10 mouse cellular contexts compared by ENCODE assay signal in genomic region chr4:45815542-45815941, GRCm38 (mm10). TPM values are rescaled to one million over a fixed set of nuclear protein-coding genes. Genes with fewer than 3 reads are reported as not detected.
A peak's percentile ranks its signal among the peaks of the same experiment; 100 is the strongest.
DNase-seq lines count a peak whose midpoint lies in the region; ATAC-seq and TF ChIP-seq lines count a peak whose summit lies in the region.
"Had no signal": no experiment of that assay in that cellular context is flagged by ENCODE, and none has a peak within 500 bp of the region (broad histone marks: within the 10 kb centered on the region; RNA-seq: fewer than 3 reads in every experiment).

No protein-coding gene starts in this region.

- no peaks in the 10 kb centered on the region for H3K27me3 ChIP-seq in heart, adult 2 months (ENCODE audit: control insufficient read depth, insufficient read depth, low read length)
- H3K27me3 ChIP-seq in heart, embryonic 11.5 days (ENCODE audit: control insufficient read depth, insufficient read depth, low read length): peaks cover 4% of the 10 kb centered on the region
- H3K27me3 ChIP-seq in thymus, adult 2 months (ENCODE audit: control insufficient read depth, insufficient read depth, low read length): no peaks in the 10 kb centered on the region
- H3K27me3 ChIP-seq in liver, postnatal 0 days (ENCODE audit: insufficient read depth, low read length): no peaks in the 10 kb centered on the region
- no peaks in the 10 kb centered on the region for H3K27me3 ChIP-seq in small intestine, adult 2 months (ENCODE audit: control insufficient read depth, insufficient read depth, low read length)
- H3K27me3 ChIP-seq: hindbrain, embryonic 15.5 days; neural tube, embryonic 13.5 days had no signal

- H3K4me1 ChIP-seq in heart, adult 2 months (ENCODE audit: control insufficient read depth, insufficient read depth, low read length): peaks cover 5% of the 10 kb centered on the region
- H3K4me1 ChIP-seq in heart, embryonic 11.5 days (ENCODE audit: control insufficient read depth, insufficient read depth, low read length): peaks cover 17% of the 10 kb centered on the region
- H3K4me1 ChIP-seq in thymus, adult 2 months (replicated peaks; ENCODE audit: control insufficient read depth, insufficient read depth, low read length): peaks cover 8% of the 10 kb centered on the region; the same call in 1 of the 2 replicates
- H3K4me1 ChIP-seq in liver, postnatal 0 days (ENCODE audit: insufficient read depth): peaks cover 3% of the 10 kb centered on the region; the same call in 1 of the 2 replicates
- H3K4me1 ChIP-seq in small intestine, adult 2 months (ENCODE audit: control insufficient read depth, insufficient read depth, insufficient read length, low read length): peaks cover 3% of the 10 kb centered on the region; the same call in 1 of the 2 replicates

- H3K27ac ChIP-seq in heart, adult 2 months: no peak overlapping the region
- H3K27ac ChIP-seq in heart, embryonic 11.5 days (ENCODE audit: low read depth, low read length): no peak overlapping the region
- H3K27ac ChIP-seq in thymus, adult 2 months (ENCODE audit: control insufficient read depth, insufficient read depth, low read length): no peak overlapping the region; the same call in 1 of the 2 replicates
- H3K27ac ChIP-seq in liver, postnatal 0 days (ENCODE audit: low read depth): no peak overlapping the region
- H3K27ac ChIP-seq in small intestine, adult 2 months (ENCODE audit: insufficient read depth, low read depth, low read length): no peak overlapping the region
- H3K27ac ChIP-seq: hindbrain, embryonic 15.5 days; neural tube, embryonic 13.5 days had no signal

- no peak for TF ChIP-seq POLR2A in heart, adult 2 months (IDR thresholded peaks at IDR 0.05; ENCODE audit: insufficient read depth, low read depth, low read length)
- TF ChIP-seq POLR2A in thymus, adult 2 months (IDR thresholded peaks at IDR 0.05; ENCODE audit: control insufficient read depth, extremely low read depth, insufficient read depth, low read length, poor library complexity): no peak
- no peak for TF ChIP-seq POLR2A in small intestine, adult 2 months (IDR thresholded peaks at IDR 0.05; ENCODE audit: low read depth, low read length)

- no peak for TF ChIP-seq EP300 in heart, adult 2 months (IDR thresholded peaks at IDR 0.05; ENCODE audit: insufficient read depth, low read depth, low read length)
- TF ChIP-seq EP300 in liver, postnatal 0 days (IDR thresholded peaks at IDR 0.05; ENCODE audit: low read depth): no peak

- intact Hi-C loops in heart, adult 2 months (cut with DNase I): no loop called here
- intact Hi-C loops in heart, postnatal 14 days (cut with DNase I): loop anchor here (5.0 kb wide), 1 partner anchor 398 kb away; no protein-coding TSS in a partner anchor

- H3K9me3 ChIP-seq in heart, embryonic 11.5 days (replicated peaks; ENCODE audit: control insufficient read depth, low read length): no peaks in the 10 kb centered on the region
- H3K9me3 ChIP-seq in liver, postnatal 0 days (ENCODE audit: low read length): no peaks in the 10 kb centered on the region
- H3K9me3 ChIP-seq: hindbrain, embryonic 15.5 days; neural tube, embryonic 13.5 days had no signal

- ATAC-seq in heart, embryonic 11.5 days (replicated peaks; ENCODE audit: insufficient number of reproducible peaks, low FRiP score, low TSS enrichment): no peak
- ATAC-seq in liver, postnatal 0 days: no peak

- WGBS in heart, adult 2 months: 46% methylated on average over 7 of the region's 7 CpGs
- WGBS in heart, embryonic 11.5 days (ENCODE audit: insufficient replicate concordance): 39% methylated on average over 7 of the region's 7 CpGs
- WGBS in thymus, adult 2 months: 64% methylated on average over 7 of the region's 7 CpGs
- 45% methylated on average over 7 of the region's 7 CpGs for WGBS in liver, postnatal 0 days (ENCODE audit: insufficient replicate concordance)
- 53% methylated on average over 7 of the region's 7 CpGs for WGBS in small intestine, adult 2 months

- TF ChIP-seq CTCF in heart, adult 2 months (IDR thresholded peaks at IDR 0.05): peak; percentile 66
- no peak for TF ChIP-seq CTCF in thymus, adult 2 months (IDR thresholded peaks at IDR 0.05; ENCODE audit: borderline replicate concordance, control insufficient read depth, extremely low read depth, insufficient read depth, low read length, poor library complexity)
- peak; percentile 63 for TF ChIP-seq CTCF in liver, postnatal 0 days (IDR thresholded peaks at IDR 0.05; ENCODE audit: low read depth)
- peak; percentile 66; the same call in 1 of the 2 replicates for TF ChIP-seq CTCF in small intestine, adult 2 months (IDR thresholded peaks at IDR 0.05; ENCODE audit: extremely low read depth, insufficient read length, insufficient replicate concordance, low read depth, low read length)

- H3K4me2 ChIP-seq in heart, embryonic 11.5 days: no peak overlapping the region
- no peak overlapping the region for H3K4me2 ChIP-seq in liver, postnatal 0 days (ENCODE audit: low read depth, low read length)
- H3K4me2 ChIP-seq: hindbrain, embryonic 15.5 days; neural tube, embryonic 13.5 days had no signal

- no peaks in the 10 kb centered on the region for H3K36me3 ChIP-seq in heart, adult 2 months (ENCODE audit: control insufficient read depth, insufficient read depth, low read length)
- no peaks in the 10 kb centered on the region for H3K36me3 ChIP-seq in heart, embryonic 11.5 days (ENCODE audit: control insufficient read depth, insufficient read depth, low read length)
- H3K36me3 ChIP-seq in thymus, adult 2 months (ENCODE audit: control insufficient read depth, insufficient read depth, low read length): no peaks in the 10 kb centered on the region
- H3K36me3 ChIP-seq in liver, postnatal 0 days (replicated peaks; ENCODE audit: insufficient read depth, low read length): no peaks in the 10 kb centered on the region
- no peaks in the 10 kb centered on the region for H3K36me3 ChIP-seq in small intestine, adult 2 months (ENCODE audit: control insufficient read depth, insufficient read depth, low read length)
- H3K36me3 ChIP-seq: hindbrain, embryonic 15.5 days had no signal

- H3K79me2 ChIP-seq in heart, adult 2 months (replicated peaks; ENCODE audit: control insufficient read depth, insufficient read depth, low read length): no peaks in the 10 kb centered on the region

- no peak overlapping the region for H3K9ac ChIP-seq in heart, adult 2 months (ENCODE audit: low read depth, low read length)
- H3K9ac ChIP-seq in heart, embryonic 11.5 days (ENCODE audit: low read depth, low read length): no peak overlapping the region
- no peak overlapping the region for H3K9ac ChIP-seq in liver, postnatal 0 days (replicated peaks)
- H3K9ac ChIP-seq: hindbrain, embryonic 15.5 days; neural tube, embryonic 13.5 days had no signal

- no peak overlapping the region for H3K4me3 ChIP-seq in heart, adult 2 months
- H3K4me3 ChIP-seq in heart, embryonic 11.5 days (ENCODE audit: low read depth, low read length): no peak overlapping the region
- H3K4me3 ChIP-seq in thymus, adult 2 months (ENCODE audit: control insufficient read depth, insufficient read depth, low read length): no peak overlapping the region
- no peak overlapping the region for H3K4me3 ChIP-seq in liver, postnatal 0 days (ENCODE audit: low read depth, low read length)
- no peak overlapping the region for H3K4me3 ChIP-seq in small intestine, adult 2 months (ENCODE audit: low read depth, low read length)
- H3K4me3 ChIP-seq: hindbrain, embryonic 15.5 days; neural tube, embryonic 13.5 days had no signal

- peak in 1 of 2 experiments; percentile 35 for DNase-seq in heart, adult 2 months
- peak; percentile 36 for DNase-seq in thymus, adult 2 months
- DNase-seq in thymus, adult 18-20 months: no peak
- DNase-seq in cerebellum, postnatal 36 days: peak; percentile 33 to 39
- peak; percentile 38 to 64 for DNase-seq in heart, postnatal 14 days
- DNase-seq in liver, postnatal 0 days: peak; percentile 44

RNA-seq across cellular contexts. Expression of gene Igfbpl1, which starts 11.2 kb away (rescaled TPM):
- total RNA-seq in heart, adult 2 months (2021): under 1 TPM; 0.16 to 0.20 TPM
- 1.00 and 1.0 TPM in 2 replicates for polyA plus RNA-seq in heart, adult 2 months (2012; rRNA removed)
- polyA plus RNA-seq in heart, embryonic 11.5 days (2014; fragmentation: Nextera tagmentation; extraction: Ambion mirVana): 16.8 and 18.4 TPM in 2 replicates
- 0.15 and 0.27 TPM in 2 replicates for polyA plus RNA-seq in thymus, adult 2 months (2012; rRNA removed)
- 1 to 10 TPM; 2.2 to 2.4 TPM for total RNA-seq in heart, postnatal 14 days (2021)
- not detected in 2 replicates for polyA plus RNA-seq in liver, postnatal 0 days (2015; fragmentation: Nextera tagmentation; extraction: Ambion mirVana)
- 0.42 TPM in 1 of 2 replicates, not detected in the other for polyA plus RNA-seq in small intestine, adult 2 months (2012; rRNA removed)

RNA-seq across cellular contexts. Expression of gene Aldh1b1, which starts 16.7 kb away (rescaled TPM):
- total RNA-seq in heart, adult 2 months (2021): 10 to 100 TPM; 12.3 to 12.7 TPM
- 18.9 and 22.2 TPM in 2 replicates for polyA plus RNA-seq in heart, adult 2 months (2012; rRNA removed)
- 33.1 and 49.0 TPM in 2 replicates for polyA plus RNA-seq in heart, embryonic 11.5 days (2014; fragmentation: Nextera tagmentation; extraction: Ambion mirVana)
- 9.6 and 11.1 TPM in 2 replicates for polyA plus RNA-seq in thymus, adult 2 months (2012; rRNA removed)
- total RNA-seq in heart, postnatal 14 days (2021): 10 to 100 TPM; 30.2 to 31.6 TPM
- polyA plus RNA-seq in liver, postnatal 0 days (2015; fragmentation: Nextera tagmentation; extraction: Ambion mirVana): 91.5 and 96.4 TPM in 2 replicates
- 55.3 and 276 TPM in 2 replicates for polyA plus RNA-seq in small intestine, adult 2 months (2012; rRNA removed)

RNA-seq across cellular contexts. Expression of gene Stra6l, which starts 32.9 kb away (rescaled TPM):
- total RNA-seq in heart, adult 2 months (2021): not detected
- 0.06 TPM in 2 replicates for polyA plus RNA-seq in heart, adult 2 months (2012; rRNA removed)
- polyA plus RNA-seq in heart, embryonic 11.5 days (2014; fragmentation: Nextera tagmentation; extraction: Ambion mirVana): 0.27 TPM in 1 of 2 replicates, not detected in the other
- 1.3 and 1.7 TPM in 2 replicates for polyA plus RNA-seq in thymus, adult 2 months (2012; rRNA removed)
- not detected for total RNA-seq in heart, postnatal 14 days (2021)
- 16.9 and 18.9 TPM in 2 replicates for polyA plus RNA-seq in liver, postnatal 0 days (2015; fragmentation: Nextera tagmentation; extraction: Ambion mirVana)
- polyA plus RNA-seq in small intestine, adult 2 months (2012; rRNA removed): 2.3 and 7.1 TPM in 2 replicates

Comparison
In these comparisons a context has a peak if more than half of its experiments do, and no peak if none do; other contexts are left out.
1. DNase-seq: peak in thymus, adult 2 months (single experiment), cerebellum, postnatal 36 days (2 of 2), heart, postnatal 14 days (2 of 2) and liver, postnatal 0 days (single experiment); none in thymus, adult 18-20 months (0 of 2).